Mouse (Mus musculus) forebrain, postnatal 0 days (tissue): ENCODE data around the gene Sema4f. TPM values are rescaled to one million over a fixed set of nuclear protein-coding genes. Genes with fewer than 3 reads are reported as not detected.

Experiments used
- ATAC-seq: fragments of 200-750 bp; cut with Nextera tagmentation; 2 replicates; pipeline ENCODE4 v1.8.0; 2017; ENCODE audit warnings: mild to moderate bottlenecking, moderate library complexity
- DNase-seq: peaks from one replicate; pipeline ENCODE4 v3.0.0-alpha.2; 2015
- H3K27ac ChIP-seq: fragments of 300-500 bp; sonication (generic); 2 replicates; pipeline ENCODE4 v1.5.1; 2014; ENCODE audit warnings: low read depth, mild to moderate bottlenecking, antibody characterized with exemption, low read length, moderate library complexity, mixed read lengths
- H3K27me3 ChIP-seq: fragments of 300-500 bp; sonication (generic); 2 replicates; pipeline ENCODE4 v1.6.1; 2014; ENCODE audit warnings: mild to moderate bottlenecking, low read length, mixed read lengths; ENCODE audit not compliant: insufficient read depth
- H3K36me3 ChIP-seq: fragments of 300-500 bp; sonication (generic); 2 replicates; pipeline ENCODE4 v1.6.1; 2014; ENCODE audit warnings: mild to moderate bottlenecking, moderate library complexity; ENCODE audit not compliant: insufficient read depth
- H3K4me1 ChIP-seq: fragments of 300-500 bp; sonication (generic); 2 replicates; pipeline ENCODE4 v1.6.1; 2014; ENCODE audit warnings: antibody characterized with exemption; ENCODE audit not compliant: insufficient read depth
- H3K4me2 ChIP-seq: fragments of 300-500 bp; sonication (generic); 2 replicates; pipeline ENCODE4 v1.6.1; 2014; ENCODE audit warnings: low read depth, mild to moderate bottlenecking, moderate library complexity
- H3K4me3 ChIP-seq: fragments of 300-500 bp; sonication (generic); 2 replicates; pipeline ENCODE4 v1.5.1; 2014; ENCODE audit warnings: low read depth, low read length, mixed read lengths
- H3K9ac ChIP-seq: fragments of 300-500 bp; sonication (generic); 2 replicates; pipeline ENCODE4 v1.6.1; 2014; ENCODE audit warnings: mild to moderate bottlenecking
- H3K9me3 ChIP-seq: fragments of 300-500 bp; sonication (generic); 2 replicates; pipeline ENCODE4 v1.6.1; 2016; ENCODE audit warnings: low read length
- CTCF ChIP-seq: sonication (generic); IDR thresholded peaks from 2 replicates; pipeline ENCODE4 v1.5.1; 2016; ENCODE audit warnings: antibody characterized with exemption, control low read depth, low read depth
- WGBS: fragments of 180-500 bp; shearing (Covaris S2); extraction: QIAGEN DNeasy Blood & Tissue Kit; methylation state at CpG from one replicate; pipeline ENCODE4 v1.1.7; 2014; 5-methylcytosine and 5-hydroxymethylcytosine counted together
- polyA plus RNA-seq: library from polyadenylated mRNA; unstranded; fragments of >200 nt; fragmentation: Nextera tagmentation; extraction: Ambion mirVana; gene quantifications from 2 replicates; pipeline ENCODE4 v1.2.1, GENCODE M21; 2015
- total RNA-seq: library from RNA; depleted of rRNA; stranded (reverse); fragments of >200 nt; gene quantifications from 2 replicates; pipeline ENCODE4 v1.2.3, GENCODE M21; 2014

Sema4f gene
- total and polyA plus RNA-seq, 2 experiments from 2014 or later = 17.4 to 20.6 TPM

DNA sequence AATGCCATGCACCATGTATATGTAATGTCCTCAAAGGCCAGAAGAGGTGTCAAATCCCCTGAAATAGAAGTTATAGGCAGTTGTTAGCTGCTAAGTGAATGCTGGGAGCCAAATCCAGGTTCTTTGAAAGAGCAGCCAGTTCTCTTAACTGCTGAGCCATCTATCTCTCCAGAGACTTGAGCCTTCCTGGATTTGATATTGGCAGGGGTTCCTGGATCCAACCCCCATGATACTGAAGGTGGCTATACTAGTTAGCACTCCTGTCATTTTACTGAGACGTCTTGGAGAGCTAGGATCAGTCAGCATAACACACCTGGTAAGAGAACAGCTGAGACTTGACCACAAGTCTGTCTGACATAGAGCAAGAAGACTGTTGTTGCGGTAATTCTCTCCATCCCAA lies 54.1 kb downstream of the Sema4f start:
- 85% methylated on average over 2 of the region's 2 CpGs for WGBS
- no peak overlapping the region for H3K4me3 ChIP-seq
- H3K36me3 ChIP-seq = no peaks in the 10 kb centered on the region
- TF ChIP-seq CTCF = no peak
- no peak overlapping the region for H3K4me2 ChIP-seq
- DNase-seq (no peak), ATAC-seq (no peak)
- no peaks in the 10 kb centered on the region for H3K4me1 ChIP-seq
- H3K9ac ChIP-seq = no peak overlapping the region
- H3K27me3 ChIP-seq = no peaks in the 10 kb centered on the region
- no peak overlapping the region for H3K27ac ChIP-seq
- H3K9me3 ChIP-seq = no peaks in the 10 kb centered on the region

DNA sequence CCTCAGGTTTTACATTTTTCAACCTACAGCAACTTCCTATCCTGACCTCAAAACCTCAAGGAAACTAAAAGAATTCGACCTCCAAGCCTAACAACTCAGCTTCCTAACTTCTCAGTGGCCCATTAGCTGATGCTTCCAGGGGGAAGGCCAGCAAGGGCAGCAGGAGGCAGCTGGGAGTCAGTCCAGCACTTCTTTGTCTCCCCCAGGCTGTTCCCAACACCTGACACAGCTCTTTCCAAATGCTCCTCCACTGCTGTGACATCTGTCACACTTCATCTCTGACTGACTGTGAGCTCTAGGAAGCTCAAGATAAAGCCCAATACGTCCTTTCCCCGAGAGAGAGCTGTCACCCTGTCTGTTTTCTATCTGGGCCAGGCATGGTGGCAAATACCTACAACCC lies 55.0 kb downstream of the Sema4f start:
- WGBS = 54% methylated on average over 3 of the region's 3 CpGs
- H3K9ac ChIP-seq = no peak overlapping the region
- H3K9me3 ChIP-seq = no peaks in the 10 kb centered on the region
- no peak overlapping the region for H3K4me3 ChIP-seq
- ATAC-seq (no peak), DNase-seq (no peak)
- H3K4me1 ChIP-seq = no peaks in the 10 kb centered on the region
- no peaks in the 10 kb centered on the region for H3K36me3 ChIP-seq
- no peak overlapping the region for H3K4me2 ChIP-seq
- no peak overlapping the region for H3K27ac ChIP-seq
- TF ChIP-seq CTCF = no peak
- no peaks in the 10 kb centered on the region for H3K27me3 ChIP-seq

DNA sequence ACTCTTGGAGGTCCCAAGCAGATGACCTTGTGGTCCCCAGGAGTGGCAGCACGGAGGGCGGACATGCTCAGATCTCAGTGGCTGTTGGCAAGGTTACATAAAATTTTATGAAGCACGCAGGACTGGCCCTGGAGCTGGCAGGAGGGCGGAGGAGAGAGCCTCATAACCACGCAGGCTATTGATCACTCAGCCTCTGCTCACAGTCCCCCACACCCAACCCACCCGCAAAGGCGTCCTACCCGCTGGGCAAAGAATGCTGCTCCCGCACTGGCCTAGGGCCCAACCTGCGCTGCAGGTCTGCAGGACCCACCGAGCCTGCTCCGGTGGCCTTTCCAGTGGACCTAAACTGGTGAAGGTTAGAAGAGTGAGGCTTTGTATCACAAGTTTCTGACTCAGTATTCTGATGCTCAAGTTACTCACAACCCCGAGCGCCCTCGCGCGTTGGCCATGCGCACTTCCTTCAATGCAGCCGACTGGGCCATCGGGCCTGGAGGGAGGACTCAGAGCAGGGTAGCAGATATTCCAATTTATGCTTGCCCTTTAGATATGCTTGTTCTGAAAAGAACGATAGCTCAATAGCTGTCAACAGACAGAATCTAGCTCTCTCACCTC lies 58.0 kb downstream of the Sema4f start:
- H3K27ac ChIP-seq = no peak overlapping the region
- H3K4me1 ChIP-seq = no peaks in the 10 kb centered on the region
- 49% methylated on average over 21 of the region's 21 CpGs for WGBS
- H3K4me2 ChIP-seq = no peak overlapping the region
- peak; percentile 59 for TF ChIP-seq CTCF
- no peaks in the 10 kb centered on the region for H3K27me3 ChIP-seq
- ATAC-seq (no peak; the same call in 1 of the 2 replicates), DNase-seq (peak; percentile 51)
- H3K4me3 ChIP-seq = no peak overlapping the region
- no peaks in the 10 kb centered on the region for H3K36me3 ChIP-seq
- no peak overlapping the region for H3K9ac ChIP-seq
- no peaks in the 10 kb centered on the region for H3K9me3 ChIP-seq

DNA sequence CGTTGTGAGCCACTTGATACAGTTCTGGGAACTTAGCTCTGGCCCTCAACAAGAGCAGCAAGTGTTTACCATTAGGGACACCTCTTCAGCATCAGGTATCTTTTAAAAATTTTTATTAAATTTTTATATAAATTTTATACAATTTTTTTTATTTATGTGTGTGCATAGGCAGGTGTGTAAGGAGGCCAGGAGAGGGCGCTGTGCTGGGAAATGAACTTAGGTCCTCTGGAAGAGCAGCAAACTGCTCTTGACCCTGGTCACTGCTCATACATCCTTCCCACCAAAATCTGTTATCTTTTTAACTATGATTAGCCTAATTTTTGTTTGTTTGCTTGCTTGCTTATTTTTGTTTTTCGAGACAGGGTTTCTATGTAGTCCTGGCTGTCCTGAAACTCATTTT lies 58.8 kb downstream of the Sema4f start:
- no peaks in the 10 kb centered on the region for H3K36me3 ChIP-seq
- whole genome bisulfite sequencing = 83% methylated on average over 3 of the region's 3 CpGs
- DNase-seq (no peak), ATAC-seq (no peak)
- TF ChIP-seq CTCF = no peak
- no peak overlapping the region for H3K4me2 ChIP-seq
- no peaks in the 10 kb centered on the region for H3K4me1 ChIP-seq
- no peaks in the 10 kb centered on the region for H3K27me3 ChIP-seq
- H3K9me3 ChIP-seq = no peaks in the 10 kb centered on the region
- no peak overlapping the region for H3K9ac ChIP-seq
- no peak overlapping the region for H3K27ac ChIP-seq
- no peak overlapping the region for H3K4me3 ChIP-seq

DNA sequence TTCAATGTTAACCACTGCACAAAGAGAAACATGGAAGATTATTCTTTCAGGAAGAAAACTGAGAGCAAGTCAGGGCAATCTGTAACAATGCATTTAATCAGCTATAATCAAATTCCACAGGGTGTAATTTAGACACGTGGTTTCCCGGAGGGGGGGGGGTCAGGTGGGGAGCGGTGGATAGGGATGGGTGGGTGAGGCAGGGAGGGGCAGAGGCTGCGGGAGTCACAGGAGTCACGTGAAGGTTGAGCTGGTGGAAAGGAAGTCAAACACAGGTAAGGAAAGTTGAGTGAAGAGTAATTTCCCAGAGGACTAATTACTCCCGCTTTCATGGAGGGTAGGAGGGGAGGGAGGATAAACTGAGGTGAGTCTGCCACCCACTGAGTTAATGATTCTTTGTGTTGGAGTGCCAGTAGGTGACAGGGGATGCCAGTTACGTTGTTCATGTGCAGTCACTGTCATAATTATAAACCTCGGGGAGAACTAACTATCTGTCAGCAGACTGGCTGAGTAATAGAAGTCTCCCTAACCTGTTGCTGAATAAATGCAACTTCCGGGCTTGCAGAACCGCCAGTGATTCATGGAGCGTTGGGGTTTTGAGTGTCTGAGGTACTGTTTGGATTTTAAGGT lies 60.0 kb downstream of the Sema4f start:
- Histone ChIP-seq H3K9ac (no peak overlapping the region), H3K4me3 (no peak overlapping the region), H3K4me1 (no peaks in the 10 kb centered on the region), H3K4me2 (no peak overlapping the region), H3K36me3 (no peaks in the 10 kb centered on the region), H3K27ac (no peak overlapping the region), H3K9me3 (no peaks in the 10 kb centered on the region), H3K27me3 (no peaks in the 10 kb centered on the region)
- TF ChIP-seq CTCF = no peak
- ATAC-seq (peak; percentile 81; the same call in 1 of the 2 replicates), DNase-seq (peak; percentile 10)
- 66% methylated on average over 11 of the region's 11 CpGs for WGBS

DNA sequence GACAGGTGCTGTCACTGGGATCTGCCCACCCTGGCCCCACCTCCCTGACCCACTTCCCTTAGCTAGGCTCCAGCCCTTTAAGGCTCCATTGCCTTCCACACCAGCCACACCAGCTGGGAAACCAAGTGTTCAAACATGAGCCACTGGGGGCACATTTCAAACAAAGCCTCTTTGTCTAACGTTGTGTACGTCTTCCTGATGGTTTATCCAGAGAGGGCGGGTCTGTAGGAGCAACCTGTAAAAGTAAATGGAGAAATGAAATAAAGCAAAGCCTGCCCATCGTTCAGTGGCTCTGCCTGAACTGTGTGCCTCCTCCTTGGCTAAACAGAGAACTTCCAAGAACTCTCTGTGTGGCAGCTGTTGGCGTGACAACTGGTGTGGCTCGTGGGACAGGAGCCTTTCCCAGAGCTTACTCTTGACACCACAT lies 64.0 kb downstream of the Sema4f start:
- Histone ChIP-seq H3K27me3 (no peaks in the 10 kb centered on the region), H3K4me3 (no peak overlapping the region), H3K4me2 (no peak overlapping the region), H3K9me3 (no peaks in the 10 kb centered on the region), H3K36me3 (no peaks in the 10 kb centered on the region), H3K4me1 (no peaks in the 10 kb centered on the region), H3K27ac (no peak overlapping the region), H3K9ac (no peak overlapping the region)
- WGBS = 60% methylated on average over 6 of the region's 6 CpGs
- no peak for TF ChIP-seq CTCF
- DNase-seq (no peak), ATAC-seq (no peak)

DNA sequence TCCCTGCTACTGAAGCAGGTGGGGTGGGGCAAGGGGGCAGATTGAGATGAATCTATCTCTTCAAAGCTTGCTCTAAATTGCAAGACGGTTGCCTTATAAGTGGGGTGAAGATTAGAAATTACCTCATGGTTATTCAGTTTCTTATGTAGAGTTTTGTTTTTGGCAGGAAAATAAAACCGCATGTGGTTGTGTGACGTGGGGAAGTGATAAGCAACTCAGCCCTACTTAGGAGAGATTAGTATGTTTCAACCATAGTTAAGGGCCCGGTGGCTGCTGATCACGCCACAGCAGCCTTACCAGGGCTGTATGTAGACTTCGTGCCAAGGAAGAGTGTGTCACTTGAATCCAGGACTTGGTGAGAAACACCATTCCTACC lies 67.2 kb downstream of the Sema4f start:
- 78% methylated on average over 6 of the region's 6 CpGs for WGBS
- no peak overlapping the region for H3K9ac ChIP-seq
- no peaks in the 10 kb centered on the region for H3K27me3 ChIP-seq
- H3K9me3 ChIP-seq = no peaks in the 10 kb centered on the region
- TF ChIP-seq CTCF = no peak
- peak; percentile 9 for DNase-seq
- no peaks in the 10 kb centered on the region for H3K4me1 ChIP-seq
- no peak overlapping the region for H3K4me3 ChIP-seq
- no peak overlapping the region for H3K27ac ChIP-seq
- no peak for ATAC-seq
- no peak overlapping the region for H3K4me2 ChIP-seq
- H3K36me3 ChIP-seq = no peaks in the 10 kb centered on the region
